Mouse (Mus musculus): Measurements from ENCODE around the gene Arhgef15. TPM values are rescaled to one million over a fixed set of nuclear protein-coding genes. Genes with fewer than 3 reads are reported as not detected.

Gene Arhgef15
- 1.7 TPM for polyA plus RNA-seq (2014; fragmentation: Illumina TruSeq; extraction: RNeasy Lipid Tissue Mini Kit (QIAGEN cat#74804); ENCODE audit: low read depth, low replicate concordance)

GRCm38 (mm10) chr11:68957308-68957707 lies at the start of gene Arhgef15:
TSS of gene Arhgef15 (minus strand) at chr11:68957480.

GRCm38 (mm10) chr11:68975085-68975484 lies 17.8 kb upstream of the Arhgef15 start, which contains the start of gene Rangrf:
TSS of gene Rangrf (minus strand) at chr11:68975185.

GRCm38 (mm10) chr11:68967337-68968282 lies 10.3 kb upstream of the Arhgef15 start, which contains the start of gene Slc25a35:
TSS of gene Slc25a35 (plus strand) at chr11:68968131.

GRCm38 (mm10) chr11:68926981-68927380 lies 30.3 kb downstream of the Arhgef15 start, which contains the start of gene Odf4:
TSS of gene Odf4 (minus strand) at chr11:68927081.

GRCm38 (mm10) chr11:68901351-68902046 lies 55.8 kb downstream of the Arhgef15 start, which contains the start of gene Rpl26:
TSS of gene Rpl26 (plus strand) at chr11:68901583.

Other genes starting within 250 kb of the Arhgef15 start
- 192 TPM for gene Ndel1, start 85.6 kb downstream of the Arhgef15 start, polyA plus RNA-seq (2014; fragmentation: Illumina TruSeq; extraction: RNeasy Lipid Tissue Mini Kit (QIAGEN cat#74804); ENCODE audit: low read depth, low replicate concordance)
- gene Rnf222, start 68.9 kb downstream of the Arhgef15 start, polyA plus RNA-seq (2014; fragmentation: Illumina TruSeq; extraction: RNeasy Lipid Tissue Mini Kit (QIAGEN cat#74804); ENCODE audit: low read depth, low replicate concordance), result not detected
- 169 TPM for gene Rpl26, start 55.9 kb downstream of the Arhgef15 start, polyA plus RNA-seq (2014; fragmentation: Illumina TruSeq; extraction: RNeasy Lipid Tissue Mini Kit (QIAGEN cat#74804); ENCODE audit: low read depth, low replicate concordance)
- gene Odf4, start 30.4 kb downstream of the Arhgef15 start, polyA plus RNA-seq (2014; fragmentation: Illumina TruSeq; extraction: RNeasy Lipid Tissue Mini Kit (QIAGEN cat#74804); ENCODE audit: low read depth, low replicate concordance), result not detected
- gene Slc25a35, start 10.7 kb upstream of the Arhgef15 start, polyA plus RNA-seq (2014; fragmentation: Illumina TruSeq; extraction: RNeasy Lipid Tissue Mini Kit (QIAGEN cat#74804); ENCODE audit: low read depth, low replicate concordance), result 53.1 TPM
- 7.5 TPM for gene Rangrf, start 17.7 kb upstream of the Arhgef15 start, polyA plus RNA-seq (2014; fragmentation: Illumina TruSeq; extraction: RNeasy Lipid Tissue Mini Kit (QIAGEN cat#74804); ENCODE audit: low read depth, low replicate concordance)
- 8.8 TPM for gene Pfas, start 51.0 kb upstream of the Arhgef15 start, polyA plus RNA-seq (2014; fragmentation: Illumina TruSeq; extraction: RNeasy Lipid Tissue Mini Kit (QIAGEN cat#74804); ENCODE audit: low read depth, low replicate concordance)
- 3.0 TPM for gene Ctc1, start 58.4 kb upstream of the Arhgef15 start, polyA plus RNA-seq (2014; fragmentation: Illumina TruSeq; extraction: RNeasy Lipid Tissue Mini Kit (QIAGEN cat#74804); ENCODE audit: low read depth, low replicate concordance)
- 3.5 TPM for gene Aurkb, start 88.2 kb upstream of the Arhgef15 start, polyA plus RNA-seq (2014; fragmentation: Illumina TruSeq; extraction: RNeasy Lipid Tissue Mini Kit (QIAGEN cat#74804); ENCODE audit: low read depth, low replicate concordance)
- gene Borcs6, start 102.2 kb upstream of the Arhgef15 start, polyA plus RNA-seq (2014; fragmentation: Illumina TruSeq; extraction: RNeasy Lipid Tissue Mini Kit (QIAGEN cat#74804); ENCODE audit: low read depth, low replicate concordance), result 3.4 TPM
- 1.9 TPM for gene Tmem107, start 113.3 kb upstream of the Arhgef15 start, polyA plus RNA-seq (2014; fragmentation: Illumina TruSeq; extraction: RNeasy Lipid Tissue Mini Kit (QIAGEN cat#74804); ENCODE audit: low read depth, low replicate concordance)
- gene Vamp2, start 131.0 kb upstream of the Arhgef15 start, polyA plus RNA-seq (2014; fragmentation: Illumina TruSeq; extraction: RNeasy Lipid Tissue Mini Kit (QIAGEN cat#74804); ENCODE audit: low read depth, low replicate concordance), result 109 TPM
- gene Per1, start 137.7 kb upstream of the Arhgef15 start, polyA plus RNA-seq (2014; fragmentation: Illumina TruSeq; extraction: RNeasy Lipid Tissue Mini Kit (QIAGEN cat#74804); ENCODE audit: low read depth, low replicate concordance), result 0.32 TPM
- not detected for gene Hes7, start 162.9 kb upstream of the Arhgef15 start, polyA plus RNA-seq (2014; fragmentation: Illumina TruSeq; extraction: RNeasy Lipid Tissue Mini Kit (QIAGEN cat#74804); ENCODE audit: low read depth, low replicate concordance)
- not detected for gene 9130213A22Rik, start 165.1 kb upstream of the Arhgef15 start, polyA plus RNA-seq (2014; fragmentation: Illumina TruSeq; extraction: RNeasy Lipid Tissue Mini Kit (QIAGEN cat#74804); ENCODE audit: low read depth, low replicate concordance)
- gene Aloxe3, start 168.4 kb upstream of the Arhgef15 start, polyA plus RNA-seq (2014; fragmentation: Illumina TruSeq; extraction: RNeasy Lipid Tissue Mini Kit (QIAGEN cat#74804); ENCODE audit: low read depth, low replicate concordance), result 0.22 TPM
- not detected for gene Alox12b, start 199.5 kb upstream of the Arhgef15 start, polyA plus RNA-seq (2014; fragmentation: Illumina TruSeq; extraction: RNeasy Lipid Tissue Mini Kit (QIAGEN cat#74804); ENCODE audit: low read depth, low replicate concordance)
- gene Alox8, start 240.4 kb upstream of the Arhgef15 start, polyA plus RNA-seq (2014; fragmentation: Illumina TruSeq; extraction: RNeasy Lipid Tissue Mini Kit (QIAGEN cat#74804); ENCODE audit: low read depth, low replicate concordance), result not detected